Mouse (Mus musculus): ENCODE data around the gene Rnf44. TPM values are rescaled to one million over a fixed set of nuclear protein-coding genes. Genes with fewer than 3 reads are reported as not detected.

The Rnf44 gene
- 124 and 126 TPM in 2 replicates for polyA plus RNA-seq (2014; fragmentation: Nextera tagmentation; extraction: Ambion mirVana)

- ATAC-seq (replicated peaks; ENCODE audit: low FRiP score) (peak; percentile 97), DNase-seq (ENCODE audit: low spot score) (peak; percentile 100)
- Histone ChIP-seq H3K27ac (ENCODE audit: low read depth, low read length) (peak within 1 kb of the TSS; percentile 91), H3K9ac (ENCODE audit: low read length) (peak within 1 kb of the TSS; percentile 95), H3K27me3 (ENCODE audit: control insufficient read depth, insufficient read depth, low read length) (no peaks in the 10 kb centered on the region), H3K9me3 (ENCODE audit: control insufficient read depth, low read length) (no peaks in the 10 kb centered on the region), H3K4me3 (ENCODE audit: low read depth, low read length) (peak within 1 kb of the TSS; percentile 95), H3K4me1 (replicated peaks; ENCODE audit: control insufficient read depth, insufficient read depth, low read length) (peaks cover 14% of the 10 kb centered on the region), H3K4me2 (ENCODE audit: low read depth, low read length, severe bottlenecking) (peak within 1 kb of the TSS; percentile 95), H3K36me3 (ENCODE audit: control insufficient read depth, insufficient read depth, low read length) (no peaks in the 10 kb centered on the region)
- WGBS, result under 1% methylated on average over 82 of the region's 92 CpGs
Observed at GRCm38 (mm10) chr13:54693558-54694347, at the start of gene Rnf44. TSS of gene Rnf44 (minus strand) at chr13:54693907.

GRCm38 (mm10) chr13:54738213-54738601 lies 44.5 kb upstream of the Rnf44 start:
- peak overlapping the region; percentile 45 for H3K4me2 ChIP-seq (ENCODE audit: low read depth, low read length, severe bottlenecking)
- 5% methylated on average over 17 of the region's 34 CpGs for WGBS
- peaks cover 6% of the 10 kb centered on the region for H3K4me1 ChIP-seq (replicated peaks; ENCODE audit: control insufficient read depth, insufficient read depth, low read length)
- DNase-seq (ENCODE audit: low spot score), result no peak
- no peaks in the 10 kb centered on the region for H3K36me3 ChIP-seq (ENCODE audit: control insufficient read depth, insufficient read depth, low read length)
- no peak for ATAC-seq (replicated peaks; ENCODE audit: low FRiP score)
- H3K4me3 ChIP-seq (ENCODE audit: low read depth, low read length), result peak overlapping the region; percentile 25; the same call in 1 of the 2 replicates
- no peak overlapping the region for H3K9ac ChIP-seq (ENCODE audit: low read length)
- peaks cover 36% of the 10 kb centered on the region for H3K27me3 ChIP-seq (ENCODE audit: control insufficient read depth, insufficient read depth, low read length)
- no peak overlapping the region for H3K27ac ChIP-seq (ENCODE audit: low read depth, low read length)
- no peaks in the 10 kb centered on the region for H3K9me3 ChIP-seq (ENCODE audit: control insufficient read depth, low read length)

- Histone ChIP-seq H3K27ac (ENCODE audit: low read depth, low read length) (no peak overlapping the region), H3K4me1 (replicated peaks; ENCODE audit: control insufficient read depth, insufficient read depth, low read length) (peaks cover 6% of the 10 kb centered on the region), H3K4me2 (ENCODE audit: low read depth, low read length, severe bottlenecking) (peak overlapping the region; percentile 45), H3K4me3 (ENCODE audit: low read depth, low read length) (peak overlapping the region; percentile 25; the same call in 1 of the 2 replicates), H3K27me3 (ENCODE audit: control insufficient read depth, insufficient read depth, low read length) (peaks cover 36% of the 10 kb centered on the region), H3K9me3 (ENCODE audit: control insufficient read depth, low read length) (no peaks in the 10 kb centered on the region), H3K36me3 (ENCODE audit: control insufficient read depth, insufficient read depth, low read length) (no peaks in the 10 kb centered on the region), H3K9ac (ENCODE audit: low read length) (no peak overlapping the region)
- DNase-seq (ENCODE audit: low spot score) (peak; percentile 69), ATAC-seq (replicated peaks; ENCODE audit: low FRiP score) (no peak)
- WGBS, result 1% methylated on average over 81 of the region's 87 CpGs
Observed at GRCm38 (mm10) chr13:54737488-54738212, 43.9 kb upstream of the Rnf44 start.

- Histone ChIP-seq H3K27ac (ENCODE audit: low read depth, low read length) (no peak overlapping the region), H3K4me1 (replicated peaks; ENCODE audit: control insufficient read depth, insufficient read depth, low read length) (peaks cover 6% of the 10 kb centered on the region), H3K9me3 (ENCODE audit: control insufficient read depth, low read length) (no peaks in the 10 kb centered on the region), H3K4me3 (ENCODE audit: low read depth, low read length) (0 out of 2 replicates have a peak overlapping the region, but pooled peaks have one; percentile 25), H3K9ac (ENCODE audit: low read length) (no peak overlapping the region), H3K27me3 (ENCODE audit: control insufficient read depth, insufficient read depth, low read length) (peaks cover 36% of the 10 kb centered on the region), H3K36me3 (ENCODE audit: control insufficient read depth, insufficient read depth, low read length) (no peaks in the 10 kb centered on the region), H3K4me2 (ENCODE audit: low read depth, low read length, severe bottlenecking) (no peak overlapping the region)
- ATAC-seq (replicated peaks; ENCODE audit: low FRiP score) (no peak), DNase-seq (ENCODE audit: low spot score) (no peak)
- WGBS, result 26% methylated on average over 3 of the region's 3 CpGs
Observed at GRCm38 (mm10) chr13:54736931-54737330, 43.2 kb upstream of the Rnf44 start.

GRCm38 (mm10) chr13:54726131-54726530 lies 32.4 kb upstream of the Rnf44 start:
- WGBS, result 86% methylated on average over 11 of the region's 11 CpGs

GRCm38 (mm10) chr13:54723143-54723542 lies 29.4 kb upstream of the Rnf44 start:
- Histone ChIP-seq H3K4me1 (replicated peaks; ENCODE audit: control insufficient read depth, insufficient read depth, low read length) (no peaks in the 10 kb centered on the region), H3K9me3 (ENCODE audit: control insufficient read depth, low read length) (no peaks in the 10 kb centered on the region; the same call in 1 of the 2 replicates), H3K36me3 (ENCODE audit: control insufficient read depth, insufficient read depth, low read length) (no peaks in the 10 kb centered on the region), H3K4me3 (ENCODE audit: low read depth, low read length) (no peak overlapping the region), H3K27ac (ENCODE audit: low read depth, low read length) (no peak overlapping the region), H3K9ac (ENCODE audit: low read length) (no peak overlapping the region), H3K4me2 (ENCODE audit: low read depth, low read length, severe bottlenecking) (no peak overlapping the region), H3K27me3 (ENCODE audit: control insufficient read depth, insufficient read depth, low read length) (no peaks in the 10 kb centered on the region)
- DNase-seq (ENCODE audit: low spot score), result no peak
- 92% methylated on average over 3 of the region's 3 CpGs for WGBS
- ATAC-seq (replicated peaks; ENCODE audit: low FRiP score), result no peak

More at GRCm38 (mm10) chr13:54726131-54726530, 32.4 kb upstream of the Rnf44 start:
- Histone ChIP-seq H3K27ac (ENCODE audit: low read depth, low read length) (no peak overlapping the region), H3K9ac (ENCODE audit: low read length) (no peak overlapping the region), H3K4me1 (replicated peaks; ENCODE audit: control insufficient read depth, insufficient read depth, low read length) (no peaks in the 10 kb centered on the region), H3K36me3 (ENCODE audit: control insufficient read depth, insufficient read depth, low read length) (no peaks in the 10 kb centered on the region), H3K9me3 (ENCODE audit: control insufficient read depth, low read length) (no peaks in the 10 kb centered on the region; the same call in 1 of the 2 replicates), H3K4me2 (ENCODE audit: low read depth, low read length, severe bottlenecking) (no peak overlapping the region), H3K4me3 (ENCODE audit: low read depth, low read length) (no peak overlapping the region), H3K27me3 (ENCODE audit: control insufficient read depth, insufficient read depth, low read length) (no peaks in the 10 kb centered on the region)
- DNase-seq (ENCODE audit: low spot score) (no peak), ATAC-seq (replicated peaks; ENCODE audit: low FRiP score) (no peak)

- Histone ChIP-seq H3K4me1 (replicated peaks; ENCODE audit: control insufficient read depth, insufficient read depth, low read length) (no peaks in the 10 kb centered on the region), H3K27ac (ENCODE audit: low read depth, low read length) (no peak overlapping the region), H3K36me3 (ENCODE audit: control insufficient read depth, insufficient read depth, low read length) (no peaks in the 10 kb centered on the region), H3K4me2 (ENCODE audit: low read depth, low read length, severe bottlenecking) (no peak overlapping the region), H3K4me3 (ENCODE audit: low read depth, low read length) (no peak overlapping the region), H3K9me3 (ENCODE audit: control insufficient read depth, low read length) (no peaks in the 10 kb centered on the region), H3K9ac (ENCODE audit: low read length) (no peak overlapping the region), H3K27me3 (ENCODE audit: control insufficient read depth, insufficient read depth, low read length) (no peaks in the 10 kb centered on the region)
- WGBS, result 3% methylated on average over 5 of the region's 5 CpGs
- DNase-seq (ENCODE audit: low spot score), result peak; percentile 79
- no peak for ATAC-seq (replicated peaks; ENCODE audit: low FRiP score)
Observed at GRCm38 (mm10) chr13:54716916-54717315, 23.2 kb upstream of the Rnf44 start.

- Histone ChIP-seq H3K4me2 (ENCODE audit: low read depth, low read length, severe bottlenecking) (no peak overlapping the region), H3K9me3 (ENCODE audit: control insufficient read depth, low read length) (no peaks in the 10 kb centered on the region), H3K4me1 (replicated peaks; ENCODE audit: control insufficient read depth, insufficient read depth, low read length) (no peaks in the 10 kb centered on the region), H3K27me3 (ENCODE audit: control insufficient read depth, insufficient read depth, low read length) (no peaks in the 10 kb centered on the region), H3K36me3 (ENCODE audit: control insufficient read depth, insufficient read depth, low read length) (no peaks in the 10 kb centered on the region), H3K9ac (ENCODE audit: low read length) (no peak overlapping the region), H3K27ac (ENCODE audit: low read depth, low read length) (no peak overlapping the region), H3K4me3 (ENCODE audit: low read depth, low read length) (no peak overlapping the region)
- 87% methylated on average over 10 of the region's 10 CpGs for WGBS
- DNase-seq (ENCODE audit: low spot score), result no peak
- no peak for ATAC-seq (replicated peaks; ENCODE audit: low FRiP score)
Observed at GRCm38 (mm10) chr13:54714996-54715395, 21.3 kb upstream of the Rnf44 start.
